Mouse (Mus musculus): ENCODE measurements around the gene Olfr787. TPM values are rescaled to one million over a fixed set of nuclear protein-coding genes. Genes with fewer than 3 reads are reported as not detected.

Olfr787 gene
- polyA plus RNA-seq (2017; shearing (Covaris generic)): 0.20 TPM

GRCm38 (mm10) chr10:129461562-129461961 lies at the start of gene Olfr787:
TSS of gene Olfr787 (plus strand) at chr10:129461862.

GRCm38 (mm10) chr10:129427006-129427405 lies 34.7 kb upstream of the Olfr787 start, which contains the start of gene Olfr786:
TSS of gene Olfr786 (plus strand) at chr10:129427306.

GRCm38 (mm10) chr10:129470698-129471097 lies 9.0 kb downstream of the Olfr787 start, which contains the start of gene Olfr788:
TSS of gene Olfr788 (plus strand) at chr10:129470998.

GRCm38 (mm10) chr10:129484452-129484851 lies 22.8 kb downstream of the Olfr787 start, which contains the start of gene Olfr789:
TSS of gene Olfr789 (plus strand) at chr10:129484752.

GRCm38 (mm10) chr10:129498192-129498591 lies 36.5 kb downstream of the Olfr787 start, which contains the start of gene Olfr790:
TSS of gene Olfr790 (plus strand) at chr10:129498492.

Other genes starting within 250 kb of the Olfr787 start
- gene Olfr774, start 225.7 kb upstream of the Olfr787 start, polyA plus RNA-seq (2017; shearing (Covaris generic)): not detected
- gene Olfr775, start 213.4 kb upstream of the Olfr787 start, polyA plus RNA-seq (2017; shearing (Covaris generic)): not detected
- not detected for gene Olfr776, start 202.7 kb upstream of the Olfr787 start, polyA plus RNA-seq (2017; shearing (Covaris generic))
- not detected for gene Olfr777, start 190.4 kb upstream of the Olfr787 start, polyA plus RNA-seq (2017; shearing (Covaris generic))
- not detected for gene Olfr780, start 143.7 kb upstream of the Olfr787 start, polyA plus RNA-seq (2017; shearing (Covaris generic))
- gene Olfr781, start 133.0 kb upstream of the Olfr787 start, polyA plus RNA-seq (2017; shearing (Covaris generic)): not detected
- gene Olfr782, start 113.0 kb upstream of the Olfr787 start, polyA plus RNA-seq (2017; shearing (Covaris generic)): not detected
- gene Olfr784, start 77.8 kb upstream of the Olfr787 start, polyA plus RNA-seq (2017; shearing (Covaris generic)): not detected
- gene Olfr785, start 56.4 kb upstream of the Olfr787 start, polyA plus RNA-seq (2017; shearing (Covaris generic)): not detected
- gene Olfr786, start 34.6 kb upstream of the Olfr787 start, polyA plus RNA-seq (2017; shearing (Covaris generic)): not detected
- 0.21 TPM for gene Olfr788, start 9.1 kb downstream of the Olfr787 start, polyA plus RNA-seq (2017; shearing (Covaris generic))
- not detected for gene Olfr789, start 22.9 kb downstream of the Olfr787 start, polyA plus RNA-seq (2017; shearing (Covaris generic))
- not detected for gene Olfr790, start 36.6 kb downstream of the Olfr787 start, polyA plus RNA-seq (2017; shearing (Covaris generic))
- gene Olfr791, start 59.9 kb downstream of the Olfr787 start, polyA plus RNA-seq (2017; shearing (Covaris generic)): not detected
- gene Olfr792, start 77.3 kb downstream of the Olfr787 start, polyA plus RNA-seq (2017; shearing (Covaris generic)): not detected
- gene Olfr794, start 105.8 kb downstream of the Olfr787 start, polyA plus RNA-seq (2017; shearing (Covaris generic)): not detected
- gene Olfr796, start 150.7 kb downstream of the Olfr787 start, polyA plus RNA-seq (2017; shearing (Covaris generic)): not detected
- gene Olfr798, start 166.1 kb downstream of the Olfr787 start, polyA plus RNA-seq (2017; shearing (Covaris generic)): 0.38 TPM
- not detected for gene Olfr799, start 175.6 kb downstream of the Olfr787 start, polyA plus RNA-seq (2017; shearing (Covaris generic))
- not detected for gene Olfr800, start 195.8 kb downstream of the Olfr787 start, polyA plus RNA-seq (2017; shearing (Covaris generic))
- gene Olfr801, start 212.0 kb downstream of the Olfr787 start, polyA plus RNA-seq (2017; shearing (Covaris generic)): not detected
- gene Olfr802, start 226.3 kb downstream of the Olfr787 start, polyA plus RNA-seq (2017; shearing (Covaris generic)): not detected
- not detected for gene Olfr803, start 232.4 kb downstream of the Olfr787 start, polyA plus RNA-seq (2017; shearing (Covaris generic))
- not detected for gene Olfr804, start 241.3 kb downstream of the Olfr787 start, polyA plus RNA-seq (2017; shearing (Covaris generic))